Mouse (Mus musculus): ENCODE data around the gene Capzb.

Capzb gene

DNA sequence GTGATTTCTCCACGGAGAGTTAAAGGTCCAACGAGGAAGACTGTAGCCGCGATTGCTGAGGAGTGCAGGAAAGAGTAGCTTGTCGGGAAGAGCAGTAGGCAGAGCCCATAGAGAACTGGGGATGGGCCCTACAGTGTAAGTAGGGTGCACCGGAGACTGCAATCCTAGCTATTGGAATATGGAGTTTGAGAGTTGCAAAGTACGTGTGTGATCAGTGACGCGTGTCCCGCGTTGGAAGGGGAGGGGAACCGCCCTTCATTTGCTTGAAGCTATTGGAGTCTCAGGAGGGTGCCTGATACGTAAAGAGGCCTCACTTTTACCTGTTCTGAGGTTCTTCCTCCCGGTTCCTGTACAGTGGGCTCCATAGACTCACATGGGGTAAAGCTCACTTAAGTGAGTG, 119.0 kb downstream of the Capzb start:
- no peak for DNase-seq

DNA sequence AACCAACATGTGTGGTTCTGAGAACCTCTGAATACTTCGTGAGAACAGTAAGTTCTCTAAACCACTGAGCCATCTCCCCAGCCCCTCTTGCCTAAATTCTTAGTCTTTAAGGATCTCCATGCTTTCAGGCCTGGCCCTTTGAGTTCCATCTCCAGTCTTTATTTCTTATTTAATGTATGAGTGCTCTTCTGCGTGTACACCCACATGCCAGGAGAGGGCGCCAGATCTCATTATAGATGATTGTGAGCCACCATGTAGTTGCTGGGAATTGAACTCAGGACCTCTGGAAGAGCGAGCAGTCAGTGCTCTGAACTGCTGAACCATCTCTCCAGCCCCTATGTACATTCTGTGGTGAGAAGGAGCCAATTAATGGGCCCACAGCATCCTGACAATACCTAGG, 119.9 kb downstream of the Capzb start:
- peak; percentile 88 for DNase-seq

DNA sequence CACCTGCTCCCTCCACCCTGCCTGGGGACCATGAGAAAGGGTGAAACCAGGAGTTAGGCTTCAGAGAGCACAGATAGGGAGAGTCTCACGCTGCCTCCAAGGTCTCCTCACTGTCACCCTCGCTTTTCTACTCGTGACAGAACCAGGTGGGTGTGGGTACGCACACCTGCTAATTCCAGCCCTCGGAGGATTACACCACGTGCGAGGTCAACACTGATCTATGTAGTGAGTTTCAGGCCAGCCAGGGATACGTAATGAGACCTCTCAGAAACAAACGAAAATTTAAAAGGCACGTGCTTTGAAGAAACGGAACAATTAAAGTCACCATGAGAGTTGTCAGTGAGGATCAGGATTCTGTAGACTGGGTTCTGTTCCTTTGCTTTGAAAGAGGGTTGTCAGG, 125.8 kb downstream of the Capzb start:
- DNase-seq, result no peak

DNA sequence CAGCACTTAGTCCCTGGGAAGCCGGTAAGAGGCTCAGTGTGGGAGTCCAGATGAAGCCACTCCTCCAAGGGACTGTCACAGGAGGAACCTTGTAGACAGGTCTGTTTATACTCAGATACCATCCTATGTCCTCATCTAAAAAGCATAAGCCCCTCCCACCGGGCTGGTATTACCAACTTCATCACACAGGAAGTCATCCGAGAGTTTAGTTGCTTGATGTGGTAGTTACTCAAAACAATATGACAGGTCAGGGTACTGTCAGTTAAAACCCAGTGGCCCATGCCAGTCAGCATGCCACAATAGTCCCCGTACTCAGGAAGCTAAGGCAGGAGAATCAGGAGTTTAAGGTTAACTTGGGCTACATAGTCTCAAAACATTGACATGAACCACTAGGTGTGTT, 127.0 kb downstream of the Capzb start:
- no peak for DNase-seq

DNA sequence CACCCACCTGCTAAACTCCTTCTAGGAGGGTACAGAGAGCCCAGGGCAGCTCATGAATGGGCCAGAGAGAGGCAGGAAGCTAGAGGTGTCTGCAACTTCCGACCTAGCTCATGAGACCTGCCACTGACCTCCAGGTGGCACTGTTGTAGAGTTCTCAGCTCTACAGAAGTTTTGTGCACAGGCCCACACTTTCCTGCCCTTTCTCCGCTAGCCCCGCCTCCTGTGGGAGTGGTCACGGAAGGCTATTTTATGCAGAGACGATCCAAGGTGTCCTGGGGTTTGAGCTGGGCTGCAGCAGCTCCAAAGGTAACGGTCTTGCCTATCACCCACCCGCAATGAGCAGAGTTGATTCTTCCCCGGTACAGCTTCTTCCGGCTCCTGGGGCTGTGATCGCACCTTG, 137.9 kb downstream of the Capzb start:
- DNase-seq, result peak; percentile 95

DNA sequence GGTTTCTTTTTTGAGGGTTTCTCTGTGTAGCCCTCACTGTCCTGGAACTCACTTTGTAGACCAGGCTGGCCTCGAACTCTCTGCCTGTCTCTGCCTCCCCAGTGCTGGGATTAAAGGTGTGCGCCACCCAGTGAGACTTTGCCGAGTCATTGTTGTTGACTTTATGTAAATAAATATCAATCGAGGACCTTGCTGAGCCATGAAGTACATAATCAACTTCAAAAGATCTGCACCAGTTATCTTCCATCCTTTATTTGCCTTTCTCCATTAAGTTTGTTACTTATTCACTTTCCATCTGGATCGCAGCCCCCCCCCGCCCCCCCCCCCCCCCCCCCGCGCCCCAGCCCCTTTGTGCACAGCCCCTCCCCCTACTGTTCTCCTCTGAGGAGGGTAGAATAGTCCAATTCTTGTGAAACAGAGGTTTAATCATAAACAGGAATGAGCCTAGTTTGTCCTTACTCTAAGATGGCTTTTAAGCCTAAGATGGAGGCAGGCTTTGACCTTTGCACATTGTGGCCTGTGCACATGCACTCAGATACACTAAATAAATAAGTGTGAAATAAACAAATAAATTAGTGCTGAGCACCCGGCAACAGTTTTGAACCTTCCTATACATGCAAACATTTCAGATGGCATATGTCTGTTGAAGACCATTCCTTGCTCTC, 142.1 kb downstream of the Capzb start:
- DNase-seq, result no peak

DNA sequence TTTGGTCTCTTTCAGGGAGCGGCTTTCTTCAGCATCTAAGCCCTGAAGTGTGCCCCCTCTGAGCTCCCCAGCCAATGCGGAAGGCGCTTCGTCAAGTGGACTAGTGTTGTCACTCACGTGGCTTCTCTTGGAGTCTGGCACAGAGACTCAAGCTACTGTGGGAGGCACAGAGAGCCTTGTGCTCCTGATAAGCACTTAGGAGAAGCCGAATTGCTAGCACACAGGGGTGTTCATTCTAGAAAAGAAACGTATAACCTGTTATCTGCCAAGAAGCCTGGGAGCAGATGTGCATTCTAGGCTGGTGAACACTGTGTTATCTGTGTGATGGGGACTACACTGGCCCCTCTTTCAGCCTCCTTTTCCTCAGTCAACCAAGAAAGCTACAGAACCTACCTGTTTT, 142.8 kb downstream of the Capzb start:
- no peak for DNase-seq

DNA sequence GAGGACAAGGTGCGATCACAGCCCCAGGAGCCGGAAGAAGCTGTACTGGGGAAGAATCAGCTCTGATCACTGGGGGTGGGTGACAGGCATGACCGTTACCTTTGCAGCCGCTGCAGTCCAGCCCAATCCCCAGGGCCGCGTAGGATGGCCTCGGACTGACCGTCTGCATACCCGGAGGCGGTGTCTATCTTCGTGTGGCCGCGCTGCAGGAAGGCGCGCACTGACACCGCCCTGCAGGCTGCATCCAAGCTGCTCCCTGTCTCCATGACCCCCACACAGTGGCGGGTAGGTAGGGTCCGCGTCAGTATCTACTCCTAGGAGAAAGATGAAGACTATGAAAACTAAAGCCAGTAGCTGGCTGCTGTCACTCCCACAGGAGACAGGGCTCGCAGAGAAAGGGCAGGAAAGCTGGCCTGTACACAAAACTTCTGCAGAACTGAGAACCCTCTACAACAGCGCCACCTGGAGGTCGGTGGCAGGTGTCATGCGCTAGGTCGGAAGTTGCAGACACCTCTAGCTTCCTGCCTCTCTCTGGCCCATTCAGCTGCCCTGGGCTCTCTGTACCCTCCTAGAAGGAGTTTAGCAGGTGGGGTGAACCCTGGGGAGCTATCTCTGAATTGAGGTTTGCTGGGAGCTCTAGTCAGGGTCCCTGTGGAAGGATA, 144.3 kb downstream of the Capzb start:
- DNase-seq, result peak; percentile 94

DNA sequence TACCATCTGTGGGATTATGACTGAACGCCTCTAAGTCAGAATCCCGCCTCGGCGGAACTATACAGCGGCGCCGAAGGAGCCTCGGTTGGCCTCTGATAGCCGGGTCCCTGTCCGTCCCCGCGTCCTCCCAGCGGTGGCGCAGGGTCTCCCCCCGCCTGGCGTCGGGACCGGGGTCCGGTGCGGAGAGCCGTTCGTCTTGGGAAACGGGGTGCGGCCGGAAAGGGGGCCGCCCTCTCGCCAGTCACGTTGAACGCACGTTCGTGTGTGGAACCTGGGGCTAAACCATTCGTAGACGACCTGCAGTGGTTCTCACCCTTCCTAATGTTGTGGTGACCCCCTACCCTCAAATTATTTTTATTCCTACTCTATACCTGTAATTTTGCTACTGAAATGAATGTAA, 145.4 kb downstream of the Capzb start:
- DNase-seq, result no peak

DNA sequence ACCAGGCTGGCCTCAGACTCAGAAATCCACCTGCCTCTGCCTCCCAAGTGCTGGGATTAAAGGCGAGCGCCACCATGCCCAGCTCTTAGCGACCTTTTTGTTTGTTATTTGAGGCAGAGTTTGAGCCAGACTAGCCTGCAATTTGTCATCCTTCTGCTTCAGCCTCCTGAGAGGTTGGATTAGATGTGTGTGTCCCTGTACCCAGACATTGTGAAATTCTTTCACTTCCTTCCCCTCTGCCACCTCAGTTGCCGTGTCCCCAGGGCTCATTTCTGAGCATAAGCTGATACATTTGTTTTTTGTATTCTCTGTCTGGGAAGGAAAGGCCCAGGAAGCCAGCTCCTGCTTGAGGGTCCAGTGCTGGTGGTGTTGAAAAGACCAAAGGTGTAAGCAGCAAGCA, 148.1 kb downstream of the Capzb start:
- no peak for DNase-seq
